Mouse (Mus musculus) cerebral cortex, adult 2 months (tissue): ENCODE results near the gene Nktr.

Source experiments
- WGBS: fragments of 180-500 bp; shearing (Covaris S2); methylation state at CpG from one replicate; pipeline ENCODE4 v1.1.7; 2018; 5-methylcytosine and 5-hydroxymethylcytosine counted together

The Nktr gene

GRCm38 (mm10) chr9:121718792-121719318, at the start of gene Nktr:
TSS of gene Nktr (plus strand) at chr9:121719169.
- WGBS, result under 1% methylated on average over 61 of the region's 61 CpGs

- 10% methylated on average over 28 of the region's 28 CpGs for WGBS
Measured at GRCm38 (mm10) chr9:121669348-121669791, 49.6 kb upstream of the Nktr start.

- 45% methylated on average over 7 of the region's 7 CpGs for WGBS
Measured at GRCm38 (mm10) chr9:121671300-121671699, 47.7 kb upstream of the Nktr start.

GRCm38 (mm10) chr9:121672311-121672710, 46.7 kb upstream of the Nktr start:
- 71% methylated on average over 5 of the region's 5 CpGs for WGBS

- 91% methylated on average over 5 of the region's 5 CpGs for WGBS
Measured at GRCm38 (mm10) chr9:121673716-121674115, 45.3 kb upstream of the Nktr start.

GRCm38 (mm10) chr9:121675011-121675410, 44.0 kb upstream of the Nktr start:
- 79% methylated on average over 9 of the region's 9 CpGs for WGBS

GRCm38 (mm10) chr9:121675556-121675955, 43.4 kb upstream of the Nktr start:
- WGBS, result 96% methylated on average over 2 of the region's 2 CpGs

GRCm38 (mm10) chr9:121677069-121677468, 41.9 kb upstream of the Nktr start:
- WGBS, result 84% methylated on average over 4 of the region's 4 CpGs

GRCm38 (mm10) chr9:121677476-121677875, 41.5 kb upstream of the Nktr start:
- 72% methylated on average over 8 of the region's 8 CpGs for WGBS

- 33% methylated on average over 6 of the region's 6 CpGs for WGBS
Measured at GRCm38 (mm10) chr9:121679549-121679948, 39.4 kb upstream of the Nktr start.

- WGBS, result 68% methylated on average over 8 of the region's 8 CpGs
Measured at GRCm38 (mm10) chr9:121681191-121681590, 37.8 kb upstream of the Nktr start.

GRCm38 (mm10) chr9:121682037-121682680, 36.8 kb upstream of the Nktr start:
- WGBS, result 62% methylated on average over 18 of the region's 18 CpGs

- WGBS, result 87% methylated on average over 7 of the region's 7 CpGs
Measured at GRCm38 (mm10) chr9:121684702-121685101, 34.3 kb upstream of the Nktr start.

- 33% methylated on average over 15 of the region's 15 CpGs for WGBS
Measured at GRCm38 (mm10) chr9:121690200-121690651, 28.7 kb upstream of the Nktr start.

GRCm38 (mm10) chr9:121690734-121691133, 28.2 kb upstream of the Nktr start:
- WGBS, result 66% methylated on average over 7 of the region's 7 CpGs

GRCm38 (mm10) chr9:121694736-121695135, 24.2 kb upstream of the Nktr start:
- WGBS, result 89% methylated on average over 12 of the region's 12 CpGs

GRCm38 (mm10) chr9:121696626-121697025, 22.3 kb upstream of the Nktr start:
- 64% methylated on average over 9 of the region's 9 CpGs for WGBS

- WGBS, result 100% methylated on average over 1 of the region's 1 CpGs
Measured at GRCm38 (mm10) chr9:121697150-121698049, 21.6 kb upstream of the Nktr start.

GRCm38 (mm10) chr9:121704261-121704645, 14.7 kb upstream of the Nktr start:
- 35% methylated on average over 11 of the region's 11 CpGs for WGBS

- under 1% methylated on average over 67 of the region's 69 CpGs for WGBS
Measured at GRCm38 (mm10) chr9:121704646-121705625, 14.0 kb upstream of the Nktr start, which contains the start of gene Sec22c. TSS of gene Sec22c (minus strand) at chr9:121705490.

GRCm38 (mm10) chr9:121706029-121706675, 12.8 kb upstream of the Nktr start:
- 64% methylated on average over 6 of the region's 6 CpGs for WGBS
